Comparison of ENCODE assay signal across 8 mouse cellular contexts in the genomic region with DNA sequence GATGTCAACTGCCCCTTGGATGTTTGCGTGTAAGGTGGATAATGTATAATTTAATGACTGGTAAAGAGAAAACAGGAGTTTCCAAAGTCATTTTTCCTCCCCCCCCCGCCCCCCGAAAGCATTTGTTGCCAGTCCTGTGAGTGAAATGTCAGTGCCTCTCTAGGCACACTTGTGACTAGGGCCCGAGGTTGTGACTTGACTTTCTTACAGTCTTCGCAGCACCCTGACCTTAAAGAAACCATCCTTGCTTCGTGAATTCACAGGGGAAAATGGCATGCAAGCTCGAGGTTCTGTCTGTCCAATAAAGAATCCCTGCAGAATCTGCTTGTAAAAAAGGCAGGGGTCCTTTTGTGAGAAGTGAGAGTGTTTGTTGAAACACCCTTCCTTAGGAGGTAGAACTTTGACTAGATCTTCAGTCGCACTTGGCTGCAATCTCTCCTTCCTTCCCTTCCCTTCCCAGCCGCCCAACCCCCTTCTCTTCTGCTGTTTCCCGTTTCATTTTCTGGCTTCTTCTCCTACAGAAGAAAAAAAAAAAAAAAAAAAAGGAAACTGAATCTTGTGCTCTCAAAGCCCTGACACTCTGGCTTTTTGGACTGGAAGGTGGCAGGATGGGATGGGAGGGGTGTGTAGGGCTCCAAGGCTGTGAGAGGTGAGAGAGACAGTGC. TPM values are rescaled to one million over a fixed set of nuclear protein-coding genes. Genes with fewer than 3 reads are reported as not detected.
DNase-seq lines count a peak whose midpoint lies in the region; ATAC-seq lines count a peak whose summit lies in the region.

No protein-coding gene starts in this region.

- H3K4me3 ChIP-seq in forebrain, embryonic 10.5 days = peak overlapping the region; percentile 73; the same call in 1 of the 2 replicates
- H3K4me3 ChIP-seq in limb, embryonic 13.5 days = peak overlapping the region; percentile 63
- H3K4me3 ChIP-seq in midbrain, embryonic 14.5 days (replicated peaks; ENCODE audit: low read depth, low read length) = no peak overlapping the region

- H3K4me2 ChIP-seq in limb, embryonic 13.5 days (replicated peaks) = peak overlapping the region; percentile 83
- peak overlapping the region; percentile 81 for H3K4me2 ChIP-seq in midbrain, embryonic 14.5 days (ENCODE audit: low read length)

- ATAC-seq in limb, embryonic 13.5 days (ENCODE audit: low FRiP score, low read depth) = no peak
- ATAC-seq in midbrain, embryonic 14.5 days (ENCODE audit: low FRiP score, low TSS enrichment) = no peak

- DNase-seq in thymus, postnatal 14 days = peak; percentile 30
- no peak for DNase-seq in thymus, adult 18-20 months
- DNase-seq in forebrain, embryonic 10.5 days (ENCODE audit: extremely low spot score, low spot score) = no peak
- peak; percentile 67 for DNase-seq in heart, postnatal 4 days
- no peak for DNase-seq in midbrain, embryonic 14.5 days
- no peak for DNase-seq in spleen, postnatal 14 days (ENCODE audit: low spot score in 2 of 2)
- no peak for DNase-seq in cerebellum, postnatal 36 days

- H3K4me1 ChIP-seq in forebrain, embryonic 10.5 days = peaks cover 87% of the 10 kb centered on the region
- peaks cover 60% of the 10 kb centered on the region for H3K4me1 ChIP-seq in limb, embryonic 13.5 days
- H3K4me1 ChIP-seq in midbrain, embryonic 14.5 days (ENCODE audit: control insufficient read depth, insufficient read depth, low read length) = peaks cover 18% of the 10 kb centered on the region; the same call in 1 of the 2 replicates

- no peaks in the 10 kb centered on the region for H3K27me3 ChIP-seq in forebrain, embryonic 10.5 days (ENCODE audit: poor library complexity, severe bottlenecking)
- H3K27me3 ChIP-seq in limb, embryonic 13.5 days = no peaks in the 10 kb centered on the region
- no peaks in the 10 kb centered on the region for H3K27me3 ChIP-seq in midbrain, embryonic 14.5 days (ENCODE audit: control insufficient read depth, insufficient read depth, low read length)

- H3K9me3 ChIP-seq in forebrain, embryonic 10.5 days = no peaks in the 10 kb centered on the region
- H3K9me3 ChIP-seq in limb, embryonic 13.5 days = no peaks in the 10 kb centered on the region
- H3K9me3 ChIP-seq in midbrain, embryonic 14.5 days (ENCODE audit: control insufficient read depth, low read length) = no peaks in the 10 kb centered on the region

- WGBS in forebrain, embryonic 10.5 days = 54% methylated on average over 10 of the region's 10 CpGs
- 27% methylated on average over 10 of the region's 10 CpGs for WGBS in limb, embryonic 13.5 days
- WGBS in midbrain, embryonic 14.5 days = 49% methylated on average over 10 of the region's 10 CpGs

- peaks cover 15% of the 10 kb centered on the region for H3K36me3 ChIP-seq in forebrain, embryonic 10.5 days (replicated peaks)
- peaks cover 7% of the 10 kb centered on the region for H3K36me3 ChIP-seq in limb, embryonic 13.5 days
- H3K36me3 ChIP-seq in midbrain, embryonic 14.5 days (ENCODE audit: control insufficient read depth, insufficient read depth, low read length) = peaks cover 5% of the 10 kb centered on the region

- peak overlapping the region; percentile 88; the same call in 1 of the 2 replicates for H3K9ac ChIP-seq in limb, embryonic 13.5 days
- no peak overlapping the region; the same call in 1 of the 2 replicates for H3K9ac ChIP-seq in midbrain, embryonic 14.5 days (replicated peaks; ENCODE audit: low read length)

- peak overlapping the region; percentile 96 for H3K27ac ChIP-seq in forebrain, embryonic 10.5 days
- H3K27ac ChIP-seq in limb, embryonic 13.5 days = peak overlapping the region; percentile 98
- H3K27ac ChIP-seq in midbrain, embryonic 14.5 days (replicated peaks; ENCODE audit: low read depth, low read length) = no peak overlapping the region

RNA-seq across cellular contexts. Expression of a gene that starts 1.4 kb away (rescaled TPM):
- polyA plus RNA-seq in forebrain, embryonic 10.5 days (2016; fragmentation: Nextera tagmentation; extraction: Ambion mirVana) = 16.3 and 17.3 TPM in 2 replicates
- total RNA-seq in heart, postnatal 4 days (2021) = 10 to 100 TPM in 1 of 2 experiments, 1 to 10 TPM in 1; 9.8 to 12.0 TPM
- 14.7 and 17.1 TPM in 2 replicates for polyA plus RNA-seq in limb, embryonic 13.5 days (2015; fragmentation: Nextera tagmentation; extraction: Ambion mirVana)
- polyA plus RNA-seq in midbrain, embryonic 14.5 days (2014; fragmentation: Nextera tagmentation; extraction: Ambion mirVana) = 9.4 and 10.8 TPM in 2 replicates

RNA-seq across cellular contexts. Expression of a gene that starts 23.8 kb away (rescaled TPM):
- 2.4 and 2.8 TPM in 2 replicates for polyA plus RNA-seq in forebrain, embryonic 10.5 days (2016; fragmentation: Nextera tagmentation; extraction: Ambion mirVana)
- total RNA-seq in heart, postnatal 4 days (2021) = 10 to 100 TPM; 21.4 to 22.1 TPM
- polyA plus RNA-seq in limb, embryonic 13.5 days (2015; fragmentation: Nextera tagmentation; extraction: Ambion mirVana) = 3.1 and 5.9 TPM in 2 replicates
- 3.8 and 5.8 TPM in 2 replicates for polyA plus RNA-seq in midbrain, embryonic 14.5 days (2014; fragmentation: Nextera tagmentation; extraction: Ambion mirVana)

Comparison
In these comparisons a context has a peak if more than half of its experiments do, and no peak if none do; other contexts are left out.
1. DNase-seq: peak in thymus, postnatal 14 days (single experiment) and heart, postnatal 4 days (single experiment); none in thymus, adult 18-20 months (0 of 2), forebrain, embryonic 10.5 days (single experiment), midbrain, embryonic 14.5 days (single experiment), spleen, postnatal 14 days (0 of 2) and cerebellum, postnatal 36 days (0 of 2).